ENCODE assay signal across 8 mouse cellular contexts in genomic region chr1:180256138-180256674, GRCm38 (mm10). TPM values are rescaled to one million over a fixed set of nuclear protein-coding genes. Genes with fewer than 3 reads are reported as not detected.
DNase-seq lines count a peak whose midpoint lies in the region; ATAC-seq lines count a peak whose summit lies in the region.

No protein-coding gene starts in this region.

- peak overlapping the region; percentile 55 for H3K4me3 ChIP-seq in intestine, embryonic 14.5 days (ENCODE audit: low read depth, low read length)

- H3K27ac ChIP-seq in intestine, embryonic 14.5 days (ENCODE audit: low read depth): peak overlapping the region; percentile 51

- H3K36me3 ChIP-seq in intestine, embryonic 14.5 days (ENCODE audit: control insufficient read depth, insufficient read depth, low read length): no peaks in the 10 kb centered on the region

- H3K27me3 ChIP-seq in intestine, embryonic 14.5 days (replicated peaks; ENCODE audit: control insufficient read depth, insufficient read depth, low read length): no peaks in the 10 kb centered on the region

- peak overlapping the region; percentile 54 for H3K9ac ChIP-seq in intestine, embryonic 14.5 days (ENCODE audit: low read length)

- peak; percentile 91 for ATAC-seq in intestine, embryonic 14.5 days (replicated peaks; ENCODE audit: low FRiP score, low TSS enrichment, low read depth)

- H3K9me3 ChIP-seq in intestine, embryonic 14.5 days (ENCODE audit: control insufficient read depth, low read length): no peaks in the 10 kb centered on the region

- peak; percentile 95 for DNase-seq in adipocyte (ENCODE audit: low spot score)
- DNase-seq in embryo, embryonic 10 days (ENCODE audit: low spot score): peak; percentile 92
- DNase-seq in gastrocnemius, postnatal 14 days: peak; percentile 97
- DNase-seq in intestine, embryonic 14.5 days (ENCODE audit: low spot score): peak; percentile 99
- DNase-seq in left cerebral cortex, postnatal 14 days (ENCODE audit: low spot score in 2 of 2): peak; percentile 91 to 94
- peak; percentile 94 for DNase-seq in mesoderm, embryonic 11.5 days (ENCODE audit: low read depth, low spot score)
- peak; percentile 88 to 89 for DNase-seq in right cerebral cortex, postnatal 36 days (ENCODE audit: low spot score in 2 of 2)
- DNase-seq in yolk sac, embryonic 10.5 days (ENCODE audit: low spot score): peak; percentile 95

- peaks cover 11% of the 10 kb centered on the region; the same call in 1 of the 2 replicates for H3K4me1 ChIP-seq in intestine, embryonic 14.5 days (replicated peaks; ENCODE audit: control insufficient read depth, insufficient read depth, low read length)

- intact Hi-C loops in gastrocnemius, postnatal 14 days (cut with DNase I; ENCODE audit: low total_unique reads): no loop called here
- intact Hi-C loops in left cerebral cortex, postnatal 14 days (cut with DNase I): no loop called here

- H3K4me2 ChIP-seq in intestine, embryonic 14.5 days (ENCODE audit: low read length): peak overlapping the region; percentile 75

- WGBS in intestine, embryonic 14.5 days: under 1% methylated on average over 38 of the region's 39 CpGs

RNA-seq across cellular contexts. Expression of gene Psen2, which starts 7.0 kb away (rescaled TPM):
- total RNA-seq in gastrocnemius, postnatal 14 days (2021): 10 to 100 TPM in 1 of 2 experiments, 1 to 10 TPM in 1; 10.0 to 10.3 TPM
- 13.9 and 15.6 TPM in 2 replicates for polyA plus RNA-seq in intestine, embryonic 14.5 days (2014; fragmentation: Nextera tagmentation; extraction: Ambion mirVana)
- 10 to 100 TPM; 18.1 to 20.8 TPM for total RNA-seq in left cerebral cortex, postnatal 14 days (2021)

RNA-seq across cellular contexts. Expression of gene Coq8a, which starts 56.8 kb away (rescaled TPM):
- total RNA-seq in gastrocnemius, postnatal 14 days (2021): 100 to 1,000 TPM; 498 to 743 TPM
- 11.4 and 12.4 TPM in 2 replicates for polyA plus RNA-seq in intestine, embryonic 14.5 days (2014; fragmentation: Nextera tagmentation; extraction: Ambion mirVana)
- total RNA-seq in left cerebral cortex, postnatal 14 days (2021): 10 to 100 TPM; 31.3 to 34.9 TPM

Comparison
In these comparisons a context has a peak if more than half of its experiments do, and no peak if none do; other contexts are left out.
1. Peak in every context shown above with its lines: DNase-seq, ATAC-seq, H3K4me3 ChIP-seq and H3K27ac ChIP-seq.
2. RNA of gene Coq8a, which starts 56.8 kb away (total RNA-seq): 498 to 743 TPM in gastrocnemius, postnatal 14 days; 31.3 to 34.9 TPM in left cerebral cortex, postnatal 14 days; every median in the first group is over 10 times any median in the second.